Mouse (Mus musculus): ENCODE measurements around the gene Gpr4.

Gene Gpr4

DNA sequence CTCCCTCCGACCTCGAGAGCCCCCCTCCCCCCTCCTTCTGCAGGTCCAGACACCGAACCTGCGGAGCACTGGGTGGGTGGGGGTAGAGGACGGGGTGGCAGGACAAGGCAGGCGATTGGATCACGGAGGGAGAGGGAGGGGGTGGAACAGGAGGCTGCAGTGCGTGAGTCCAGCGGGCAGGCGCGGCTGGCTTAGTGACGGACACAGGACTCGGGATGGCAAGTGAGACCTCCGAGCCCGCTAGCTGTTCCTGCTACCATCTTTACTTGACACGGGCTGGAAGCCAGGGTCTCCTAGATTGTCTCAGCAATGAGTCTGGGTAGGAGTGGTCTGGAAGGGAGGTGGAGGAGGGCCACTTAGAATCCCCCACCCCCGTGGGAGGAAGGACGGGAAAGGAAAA, 34.3 kb upstream of the Gpr4 start:
- no peaks in the 10 kb centered on the region for H3K27me3 ChIP-seq (ENCODE audit: control insufficient read depth, insufficient read depth, low read length, poor library complexity, severe bottlenecking)
- no peaks in the 10 kb centered on the region for H3K36me3 ChIP-seq (ENCODE audit: control insufficient read depth, insufficient read depth, low read length, poor library complexity, severe bottlenecking)
- DNase-seq (ENCODE audit: low read depth, low spot score): no peak

DNA sequence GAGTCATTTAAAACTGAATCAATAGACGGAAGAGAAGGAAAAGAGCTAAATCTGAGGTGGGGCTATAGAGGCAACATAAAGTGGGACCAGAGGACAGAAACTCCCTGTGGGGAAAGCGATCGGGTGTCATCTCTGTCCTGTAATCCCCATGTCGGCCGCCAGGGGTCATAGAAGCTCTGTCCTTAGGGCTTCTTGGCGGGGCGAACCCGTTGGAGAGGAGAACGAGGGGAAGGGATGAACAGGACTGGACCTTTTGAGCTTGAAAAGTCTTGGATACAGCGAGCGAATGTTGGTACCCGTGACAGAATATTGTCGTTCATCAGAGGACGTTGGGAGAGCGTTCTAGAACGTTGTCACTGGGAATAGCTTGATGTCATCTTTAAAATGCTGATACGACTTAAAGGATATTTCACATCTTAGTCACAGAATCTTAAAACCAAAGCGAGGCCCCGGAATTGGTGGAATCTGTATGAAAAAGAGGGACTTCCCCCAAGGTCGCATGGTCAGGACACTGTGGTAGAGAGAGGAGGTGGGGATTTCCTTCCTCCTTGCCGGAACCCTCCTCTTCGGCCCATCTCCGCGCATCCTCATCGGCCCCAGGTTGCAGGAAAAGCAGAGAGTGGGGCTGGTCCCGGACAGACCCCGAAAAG, 33.8 kb upstream of the Gpr4 start:
- DNase-seq (ENCODE audit: low read depth, low spot score): peak; percentile 85
- Histone ChIP-seq H3K36me3 (ENCODE audit: control insufficient read depth, insufficient read depth, low read length, poor library complexity, severe bottlenecking) (no peaks in the 10 kb centered on the region), H3K27me3 (ENCODE audit: control insufficient read depth, insufficient read depth, low read length, poor library complexity, severe bottlenecking) (no peaks in the 10 kb centered on the region)

DNA sequence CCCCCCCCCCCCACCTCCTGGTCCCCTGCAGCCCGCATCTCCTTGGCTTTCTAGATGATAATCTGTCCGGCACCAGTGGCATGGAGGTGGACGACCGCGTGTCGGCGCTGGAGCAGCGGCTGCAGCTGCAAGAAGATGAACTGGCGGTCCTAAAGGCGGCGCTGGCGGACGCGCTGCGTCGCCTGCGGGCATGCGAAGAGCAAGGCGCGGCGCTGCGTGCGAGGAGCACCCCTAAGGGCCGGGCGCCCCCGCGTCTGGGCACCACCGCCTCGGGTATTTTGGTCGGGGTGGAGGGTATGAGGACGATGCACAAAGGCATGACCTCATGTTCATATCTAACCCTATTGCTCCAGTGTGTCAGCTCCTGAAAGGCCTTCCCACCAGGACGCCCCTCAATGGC, 33.2 kb upstream of the Gpr4 start:
- Histone ChIP-seq H3K36me3 (ENCODE audit: control insufficient read depth, insufficient read depth, low read length, poor library complexity, severe bottlenecking) (no peaks in the 10 kb centered on the region), H3K27me3 (ENCODE audit: control insufficient read depth, insufficient read depth, low read length, poor library complexity, severe bottlenecking) (no peaks in the 10 kb centered on the region)
- peak; percentile 85 for DNase-seq (ENCODE audit: low read depth, low spot score)

DNA sequence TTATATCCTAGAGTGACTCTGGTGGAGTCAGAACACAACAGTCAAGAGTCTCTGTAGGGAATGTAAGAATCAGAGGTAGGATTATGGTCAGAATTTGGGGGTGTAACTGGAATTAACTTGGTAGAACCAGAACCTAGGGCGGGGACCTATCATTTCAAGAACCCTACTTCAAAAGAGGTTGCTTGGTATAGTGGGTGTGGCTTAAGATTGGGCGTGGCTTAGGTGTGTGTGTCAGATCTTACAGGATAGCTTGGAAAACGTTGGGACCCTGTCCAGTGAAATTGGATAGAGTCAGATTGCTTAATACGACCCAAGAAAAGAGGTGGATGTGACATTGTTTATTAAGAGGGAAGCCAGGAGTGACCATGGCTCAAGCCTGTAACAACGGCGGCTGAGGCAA, 32.4 kb upstream of the Gpr4 start:
- DNase-seq (ENCODE audit: low read depth, low spot score): peak; percentile 36

DNA sequence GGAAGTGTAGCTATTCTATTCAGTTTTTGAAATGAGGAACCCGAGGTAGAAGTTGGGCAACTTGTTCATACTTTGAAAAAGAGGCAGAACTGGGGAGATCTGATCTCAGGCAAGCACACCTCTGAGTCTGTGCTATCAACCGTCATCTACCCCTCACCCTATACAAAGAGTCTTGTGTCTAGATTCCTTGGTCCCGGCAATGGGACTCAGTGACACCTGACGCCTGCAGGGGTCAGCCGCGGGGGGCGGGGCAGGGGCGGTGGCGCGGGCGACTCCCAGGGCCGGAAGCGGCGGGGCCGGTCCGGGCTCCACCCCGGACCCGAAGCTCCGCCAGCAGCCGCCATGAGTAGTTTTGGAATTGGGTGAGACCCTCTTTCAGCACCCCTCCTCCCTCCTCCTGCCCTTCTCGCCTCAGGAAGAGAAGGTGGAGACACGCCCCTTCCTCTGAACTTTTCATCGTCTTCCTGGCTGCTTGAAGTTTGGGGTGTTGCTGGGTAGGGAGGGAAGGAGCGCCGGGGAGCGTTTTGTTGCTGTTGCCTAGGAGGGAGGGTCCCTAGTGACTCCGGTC, 31.4 kb upstream of the Gpr4 start:
- peak; percentile 54 for DNase-seq (ENCODE audit: low read depth, low spot score)
- H3K27me3 ChIP-seq (ENCODE audit: control insufficient read depth, insufficient read depth, low read length, poor library complexity, severe bottlenecking): no peaks in the 10 kb centered on the region
- H3K36me3 ChIP-seq (ENCODE audit: control insufficient read depth, insufficient read depth, low read length, poor library complexity, severe bottlenecking): no peaks in the 10 kb centered on the region

More for the DNA sequence above, 32.4 kb upstream of the Gpr4 start:
- Histone ChIP-seq H3K27me3 (ENCODE audit: control insufficient read depth, insufficient read depth, low read length, poor library complexity, severe bottlenecking) (no peaks in the 10 kb centered on the region), H3K36me3 (ENCODE audit: control insufficient read depth, insufficient read depth, low read length, poor library complexity, severe bottlenecking) (no peaks in the 10 kb centered on the region)

DNA sequence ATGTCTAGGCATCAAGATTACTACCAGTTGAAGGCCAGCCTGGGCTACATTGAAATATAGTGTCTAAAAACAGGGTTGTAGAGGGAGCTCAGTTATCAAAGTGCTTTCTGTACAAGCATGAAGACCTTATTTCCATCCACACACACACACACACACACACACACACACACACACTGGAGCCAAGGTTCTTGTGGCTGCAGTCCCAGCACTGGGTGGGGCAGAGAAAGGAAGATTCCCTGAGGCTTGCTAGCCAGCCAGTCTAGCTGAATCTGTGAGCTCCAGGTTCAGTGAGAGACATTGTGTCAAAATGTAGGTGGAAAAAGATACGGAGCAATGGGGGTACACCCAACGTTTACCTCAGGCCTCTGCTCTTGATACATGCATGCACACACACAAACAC, 28.1 kb upstream of the Gpr4 start:
- H3K36me3 ChIP-seq (ENCODE audit: control insufficient read depth, insufficient read depth, low read length, poor library complexity, severe bottlenecking): no peaks in the 10 kb centered on the region
- no peaks in the 10 kb centered on the region for H3K27me3 ChIP-seq (ENCODE audit: control insufficient read depth, insufficient read depth, low read length, poor library complexity, severe bottlenecking)
- no peak for DNase-seq (ENCODE audit: low read depth, low spot score)

DNA sequence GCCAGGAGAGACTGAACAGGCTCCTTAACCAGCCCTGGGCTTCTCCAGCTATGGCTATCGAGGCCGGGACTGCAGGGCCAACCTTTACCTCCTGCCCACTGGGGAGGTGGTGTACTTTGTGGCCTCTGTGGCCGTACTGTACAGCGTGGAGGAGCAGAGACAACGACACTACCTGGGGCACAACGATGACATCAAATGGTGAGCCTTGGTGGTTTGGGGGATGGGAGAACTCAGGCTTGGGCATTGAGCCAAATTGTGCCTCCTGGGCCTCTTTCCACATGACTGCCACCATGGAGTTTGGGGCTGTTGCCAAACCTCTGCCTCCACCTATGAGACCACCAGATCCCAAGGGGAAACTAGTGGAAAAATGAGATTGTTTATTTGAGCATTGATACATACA, 27.6 kb upstream of the Gpr4 start:
- no peak for DNase-seq (ENCODE audit: low read depth, low spot score)
- H3K36me3 ChIP-seq (ENCODE audit: control insufficient read depth, insufficient read depth, low read length, poor library complexity, severe bottlenecking): no peaks in the 10 kb centered on the region
- no peaks in the 10 kb centered on the region for H3K27me3 ChIP-seq (ENCODE audit: control insufficient read depth, insufficient read depth, low read length, poor library complexity, severe bottlenecking)

DNA sequence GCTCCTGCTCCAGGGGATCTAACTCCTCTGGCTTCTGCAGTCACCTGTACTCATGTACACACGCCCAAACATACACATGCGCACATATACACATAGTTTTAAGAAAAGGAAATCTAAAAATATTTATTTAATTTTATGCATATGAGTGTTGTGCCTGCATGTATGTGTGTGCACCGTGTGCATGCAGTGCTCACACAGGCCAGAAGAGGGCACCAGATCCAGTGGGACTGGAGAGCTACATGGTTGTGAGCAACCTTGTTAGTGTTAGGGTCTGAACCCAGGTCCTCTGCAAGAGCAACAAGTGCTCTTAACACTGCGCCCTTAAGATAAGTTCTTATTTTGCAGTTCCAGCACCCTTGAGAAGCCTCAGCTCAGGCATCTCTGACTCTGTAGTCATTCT, 17.7 kb upstream of the Gpr4 start:
- Histone ChIP-seq H3K27me3 (ENCODE audit: control insufficient read depth, insufficient read depth, low read length, poor library complexity, severe bottlenecking) (no peaks in the 10 kb centered on the region), H3K36me3 (ENCODE audit: control insufficient read depth, insufficient read depth, low read length, poor library complexity, severe bottlenecking) (no peaks in the 10 kb centered on the region; the same call in 1 of the 2 replicates)
- peak; percentile 36 for DNase-seq (ENCODE audit: low read depth, low spot score)

DNA sequence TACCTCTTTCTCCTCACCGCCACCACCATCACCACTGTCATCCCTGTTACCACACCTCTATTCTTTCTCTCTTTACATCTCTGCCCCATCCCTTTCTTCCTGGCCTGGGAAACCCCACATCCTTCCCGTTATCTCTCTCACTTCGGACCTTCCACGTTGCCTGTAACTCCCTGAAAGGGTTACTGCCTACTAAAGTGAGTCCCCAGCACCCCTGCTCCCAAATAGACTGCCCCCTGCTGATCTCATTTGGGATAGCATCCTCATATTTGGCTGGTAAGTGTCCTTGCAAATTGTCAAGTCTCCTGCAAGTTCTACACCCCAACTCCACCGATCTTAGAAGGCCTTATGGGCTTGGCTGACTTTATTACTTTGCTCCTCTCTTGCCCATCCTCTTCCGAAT, 15.7 kb upstream of the Gpr4 start:
- peak; percentile 73 for DNase-seq (ENCODE audit: low read depth, low spot score)
- H3K27me3 ChIP-seq (ENCODE audit: control insufficient read depth, insufficient read depth, low read length, poor library complexity, severe bottlenecking): no peaks in the 10 kb centered on the region
- no peaks in the 10 kb centered on the region; the same call in 1 of the 2 replicates for H3K36me3 ChIP-seq (ENCODE audit: control insufficient read depth, insufficient read depth, low read length, poor library complexity, severe bottlenecking)

DNA sequence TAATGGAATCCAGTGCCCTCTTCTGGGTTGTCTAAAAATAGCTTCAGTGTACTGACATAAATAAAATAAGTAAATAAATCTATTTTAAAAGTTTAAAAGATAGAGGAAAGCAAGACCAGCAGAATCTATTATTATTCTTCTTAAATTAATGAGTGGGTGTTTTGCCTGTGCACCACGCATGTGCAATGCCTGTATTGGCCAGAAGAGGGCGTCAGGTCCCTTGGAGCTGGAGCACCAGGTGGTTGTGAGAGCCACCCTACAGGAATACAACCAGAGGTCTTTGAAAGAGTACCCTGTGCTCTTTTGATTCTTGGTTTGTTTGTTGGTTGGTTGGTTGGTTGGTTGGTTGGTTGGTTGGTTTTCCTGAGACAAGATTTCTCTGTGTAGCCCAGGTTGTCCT, 14.4 kb upstream of the Gpr4 start:
- peak; percentile 74 for DNase-seq (ENCODE audit: low read depth, low spot score)
- Histone ChIP-seq H3K36me3 (ENCODE audit: control insufficient read depth, insufficient read depth, low read length, poor library complexity, severe bottlenecking) (no peaks in the 10 kb centered on the region; the same call in 1 of the 2 replicates), H3K27me3 (ENCODE audit: control insufficient read depth, insufficient read depth, low read length, poor library complexity, severe bottlenecking) (no peaks in the 10 kb centered on the region)

DNA sequence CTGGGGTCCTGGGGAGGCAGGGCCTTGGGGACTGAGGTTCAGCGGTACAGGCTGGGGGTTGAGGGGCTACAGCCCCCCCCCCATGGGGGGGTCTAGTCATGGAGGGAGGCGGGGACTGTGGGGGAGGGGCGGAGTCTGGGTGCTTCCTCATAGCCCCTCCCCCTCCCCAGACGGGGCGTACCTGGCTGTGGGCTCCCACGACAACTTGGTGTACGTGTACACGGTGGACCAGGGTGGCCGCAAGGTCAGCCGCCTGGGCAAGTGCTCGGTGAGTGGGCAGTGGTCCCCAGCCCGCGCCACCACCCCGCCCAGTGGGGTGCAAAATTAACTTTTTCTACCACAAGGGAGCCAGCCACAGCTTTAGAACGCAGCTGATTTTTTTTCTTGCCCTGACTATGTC, 10.7 kb upstream of the Gpr4 start:
- DNase-seq (ENCODE audit: low read depth, low spot score): no peak
- H3K27me3 ChIP-seq (ENCODE audit: control insufficient read depth, insufficient read depth, low read length, poor library complexity, severe bottlenecking): no peaks in the 10 kb centered on the region
- H3K36me3 ChIP-seq (ENCODE audit: control insufficient read depth, insufficient read depth, low read length, poor library complexity, severe bottlenecking): 0 out of 2 replicates have a peak, but pooled peaks cover 1% of the 10 kb centered on the region

DNA sequence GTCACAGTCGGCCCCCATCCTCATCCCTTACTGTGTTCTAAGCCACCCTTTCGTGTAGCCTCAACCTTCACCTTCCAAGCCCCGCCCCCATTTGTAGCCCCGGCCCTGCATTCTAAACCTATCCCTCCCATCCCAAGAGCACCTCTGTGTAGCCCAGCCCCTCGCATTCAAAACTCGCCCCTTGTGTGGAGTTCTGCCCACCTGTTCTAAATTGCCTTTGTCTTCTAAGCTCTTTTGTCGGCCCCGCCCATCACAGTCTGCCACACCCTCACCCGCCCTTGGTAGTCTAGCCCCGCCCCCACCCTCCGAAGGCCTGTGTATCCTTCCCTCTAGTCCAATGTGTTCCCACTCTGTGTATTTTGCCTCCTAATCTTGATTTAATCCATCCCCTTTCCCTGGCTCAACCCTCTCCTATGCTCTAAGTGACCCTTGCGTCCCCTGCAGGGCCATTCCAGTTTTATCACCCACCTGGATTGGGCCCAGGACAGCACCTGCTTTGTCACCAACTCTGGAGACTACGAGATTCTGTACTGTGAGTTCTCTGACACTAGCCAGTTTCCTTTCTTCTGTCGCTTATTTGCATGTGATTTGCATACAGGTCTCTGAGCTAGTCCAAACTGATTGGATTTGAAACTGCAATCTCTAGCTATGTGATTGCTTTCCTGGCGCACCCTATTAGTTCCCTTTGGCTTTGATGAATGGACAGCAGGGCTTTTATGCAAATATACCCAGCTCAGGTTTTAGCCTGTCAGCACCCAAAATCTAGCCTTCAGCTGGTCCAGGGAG, 10.1 kb upstream of the Gpr4 start:
- Histone ChIP-seq H3K27me3 (ENCODE audit: control insufficient read depth, insufficient read depth, low read length, poor library complexity, severe bottlenecking) (no peaks in the 10 kb centered on the region), H3K36me3 (ENCODE audit: control insufficient read depth, insufficient read depth, low read length, poor library complexity, severe bottlenecking) (0 out of 2 replicates have a peak, but pooled peaks cover 1% of the 10 kb centered on the region)
- DNase-seq (ENCODE audit: low read depth, low spot score): peak; percentile 32

DNA sequence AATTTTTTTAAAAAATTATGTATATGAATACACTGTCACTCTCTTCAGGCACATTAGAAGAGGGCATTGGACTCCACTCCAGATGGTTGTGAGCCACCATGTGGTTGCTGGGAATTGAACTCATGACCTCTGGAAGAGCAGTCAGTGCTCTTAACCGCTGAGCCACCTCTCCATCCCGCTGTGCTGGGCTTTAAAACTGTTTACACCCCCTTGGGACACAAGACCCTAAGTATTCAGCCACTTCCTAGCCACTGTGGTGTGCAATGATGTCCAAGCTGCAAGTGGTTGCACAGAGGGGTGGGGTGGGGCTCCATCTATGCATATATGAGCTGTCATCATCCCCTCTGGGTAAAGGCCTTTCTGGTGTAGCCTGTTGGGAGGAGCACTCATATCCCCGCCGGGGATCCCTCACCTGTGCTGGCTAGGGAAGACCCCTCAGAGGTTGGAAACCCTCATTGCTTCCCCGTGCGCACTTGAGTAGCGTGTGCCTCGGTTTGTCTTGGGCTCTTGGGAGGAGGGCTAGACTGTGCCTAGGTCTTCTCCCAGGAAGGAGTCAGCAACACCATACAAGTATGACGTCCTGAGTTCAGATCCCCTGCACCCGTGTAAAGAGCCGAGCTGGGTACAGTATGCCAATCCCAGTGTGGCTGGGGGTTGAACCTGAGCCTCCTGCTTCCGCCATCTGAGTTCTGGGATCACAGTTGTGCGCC, 4.0 kb upstream of the Gpr4 start:
- DNase-seq (ENCODE audit: low read depth, low spot score): no peak
- 0 out of 2 replicates have a peak, but pooled peaks cover 1% of the 10 kb centered on the region for H3K36me3 ChIP-seq (ENCODE audit: control insufficient read depth, insufficient read depth, low read length, poor library complexity, severe bottlenecking)
- H3K27me3 ChIP-seq (ENCODE audit: control insufficient read depth, insufficient read depth, low read length, poor library complexity, severe bottlenecking): no peaks in the 10 kb centered on the region; the same call in 1 of the 2 replicates

DNA sequence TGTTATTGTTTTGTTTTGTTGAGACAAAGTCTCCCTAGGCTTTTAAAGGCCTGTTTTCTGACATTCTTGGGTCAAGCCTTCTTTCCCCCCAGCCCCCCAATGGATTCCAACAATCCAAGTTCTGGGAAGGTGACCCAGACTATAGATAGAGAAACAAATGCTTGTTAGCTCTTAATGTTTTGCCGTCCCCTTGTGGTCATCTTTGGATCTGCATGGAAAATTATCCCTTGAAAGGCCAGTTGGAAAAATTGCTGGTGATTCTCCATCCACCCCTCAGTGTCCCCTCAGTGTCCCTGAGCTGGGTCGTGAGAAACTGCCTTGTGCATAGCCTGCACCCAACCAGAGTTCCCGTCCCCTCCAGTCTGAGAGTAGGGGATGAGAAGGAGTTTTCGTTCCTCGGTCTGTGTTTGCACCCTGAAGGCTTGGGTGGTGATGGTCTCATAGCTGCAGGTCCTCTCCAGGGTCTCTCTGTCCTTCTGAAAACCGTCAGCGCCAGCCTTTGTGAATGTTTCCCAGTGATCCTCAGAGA, 3.3 kb upstream of the Gpr4 start:
- no peak for DNase-seq (ENCODE audit: low read depth, low spot score)
- Histone ChIP-seq H3K27me3 (ENCODE audit: control insufficient read depth, insufficient read depth, low read length, poor library complexity, severe bottlenecking) (no peaks in the 10 kb centered on the region; the same call in 1 of the 2 replicates), H3K36me3 (ENCODE audit: control insufficient read depth, insufficient read depth, low read length, poor library complexity, severe bottlenecking) (0 out of 2 replicates have a peak, but pooled peaks cover 1% of the 10 kb centered on the region)
